Mouse (Mus musculus) common myeloid progenitor, adult 5-6 weeks (primary cell): ENCODE measurements at regions not wholly inside any gene's neighbourhood (a gene's known extent, or its start where the extent isn't known, plus 50 kb on each side); places are given as distances from the start of the nearest gene placed in this dataset.

Source experiments
- ATAC-seq: replicated peaks from 2 replicates; pipeline ENCODE4 v1.8.0; 2016; ENCODE audit warnings: low read depth, mild to moderate bottlenecking, moderate TSS enrichment, inconsistent platforms; ENCODE audit not compliant: poor library complexity, severe bottlenecking

DNA sequence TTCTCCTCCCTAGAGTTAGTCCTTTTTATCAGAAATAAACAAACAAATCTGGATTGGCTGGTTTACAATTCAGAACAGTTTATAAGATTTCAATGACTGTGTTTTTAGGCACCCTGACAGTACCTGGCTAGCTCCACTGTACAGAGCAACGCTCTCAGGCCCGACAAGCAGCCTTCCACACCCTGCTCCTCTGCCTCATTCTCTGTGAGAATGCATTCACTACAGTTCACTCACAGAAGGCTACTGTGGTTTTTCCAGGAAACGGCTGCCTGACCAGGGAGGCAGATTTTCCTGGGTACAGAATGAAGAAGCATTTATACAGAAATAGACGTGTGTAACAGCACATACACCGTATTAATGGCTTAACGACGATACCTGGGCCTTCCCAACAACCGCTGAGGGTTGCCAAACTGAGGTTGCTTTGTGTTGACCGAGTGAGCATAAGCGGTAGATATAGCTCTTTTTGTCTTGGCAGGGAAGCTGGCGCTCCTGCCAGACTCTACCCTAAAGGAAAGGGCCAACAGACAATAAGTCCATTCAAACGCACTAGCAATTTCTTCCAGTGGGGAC, 70.8 kb upstream of the Nfe2l3 start:
- ATAC-seq: peak; percentile 33; the same call in 1 of the 2 replicates

DNA sequence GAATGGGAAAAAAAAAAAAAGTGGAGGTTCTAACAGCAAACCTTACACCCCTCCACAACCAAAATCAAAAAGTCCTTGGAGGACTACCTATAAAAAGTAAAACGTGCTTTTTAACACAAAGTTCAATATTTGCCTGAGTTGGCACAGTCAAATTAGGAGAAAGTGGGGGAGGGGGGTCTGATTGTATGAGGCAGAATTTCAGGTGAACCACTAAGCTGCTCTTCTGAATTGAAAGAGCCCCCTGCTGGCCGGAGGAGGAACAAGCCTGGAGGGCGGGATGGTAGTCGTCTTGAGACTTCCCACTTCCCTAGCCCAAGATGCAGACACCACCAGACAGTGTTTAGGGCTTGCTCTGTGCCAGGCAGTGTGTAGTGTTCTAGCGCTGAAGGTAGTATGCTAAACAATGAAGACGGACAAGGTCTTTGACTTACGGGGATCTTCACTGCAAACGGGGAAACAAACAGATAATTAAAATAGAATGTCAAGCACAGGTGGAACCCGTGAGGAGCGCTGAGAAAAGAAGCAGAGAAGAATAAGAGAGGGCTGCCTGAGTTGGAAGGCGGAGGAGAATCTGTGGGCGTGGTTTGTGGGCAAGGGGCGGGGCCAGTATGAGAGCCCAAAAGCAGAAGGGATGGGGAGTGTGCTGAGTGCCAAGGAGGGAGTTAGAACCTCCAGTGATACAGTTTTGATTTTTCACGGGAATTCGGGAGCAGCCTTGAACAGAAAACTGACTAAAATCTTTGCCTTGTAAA, 69.8 kb upstream of the Nfe2l3 start:
- ATAC-seq: peak; percentile 92

- ATAC-seq: no peak
These were observed 67.7 kb upstream of the Nfe2l3 start for GRCm38 (mm10) chr6:51364776-51365175.

GRCm38 (mm10) chr6:51369771-51370170, 62.7 kb upstream of the Nfe2l3 start:
- no peak for ATAC-seq

DNA sequence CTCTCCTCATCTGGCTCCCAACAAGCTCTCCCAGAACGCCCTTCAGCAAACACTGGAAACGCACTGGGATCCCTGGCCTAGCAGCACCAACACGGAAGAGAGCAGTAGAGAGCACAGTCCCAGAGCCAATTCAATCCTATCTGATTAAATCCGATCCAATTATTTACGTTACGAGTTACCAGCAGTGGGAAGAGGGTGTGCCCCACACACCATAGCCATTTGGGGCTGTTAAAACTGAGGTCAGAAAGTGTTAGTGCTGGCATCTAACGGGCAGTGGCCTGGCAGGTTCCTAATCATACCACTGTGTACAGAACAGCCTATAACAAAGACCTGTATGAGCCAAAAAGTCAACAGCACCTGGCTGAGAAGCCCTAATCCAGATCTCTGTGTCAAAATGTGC, 60.1 kb upstream of the Nfe2l3 start:
- ATAC-seq: no peak

- no peak for ATAC-seq
These were observed 54.0 kb upstream of the Nfe2l3 start for GRCm38 (mm10) chr6:51378436-51378835.

GRCm38 (mm10) chr6:51379074-51379473, 53.4 kb upstream of the Nfe2l3 start:
- no peak for ATAC-seq

- peak; percentile 35; the same call in 1 of the 2 replicates for ATAC-seq
These were observed 52.8 kb upstream of the Nfe2l3 start for GRCm38 (mm10) chr6:51379560-51380274.

GRCm38 (mm10) chr6:51380275-51380575, 52.2 kb upstream of the Nfe2l3 start:
- no peak for ATAC-seq

DNA sequence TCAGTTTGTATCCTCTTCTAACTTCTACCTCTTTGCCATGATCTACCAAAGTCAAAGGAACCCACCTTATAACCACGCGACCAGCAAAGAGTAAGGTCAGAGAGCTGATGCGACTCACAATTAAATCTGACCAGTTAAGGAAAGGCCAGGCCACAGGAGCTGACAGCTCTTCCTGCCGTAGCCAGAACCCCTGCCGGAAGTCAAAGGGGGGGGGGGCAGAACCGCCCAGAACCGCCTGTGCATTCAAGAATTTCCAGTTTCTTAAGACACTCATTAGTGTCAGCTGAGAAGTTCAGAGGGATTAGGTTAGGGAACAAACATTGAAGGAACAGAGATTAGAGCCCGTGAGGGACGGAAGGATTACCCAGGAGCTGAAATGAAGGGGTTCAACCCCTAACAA, 51.0 kb upstream of the Nfe2l3 start:
- no peak for ATAC-seq
